Mouse (Mus musculus) MEL (cell line): ENCODE measurements around the gene Ccdc57. TPM values are rescaled to one million over a fixed set of nuclear protein-coding genes. Genes with fewer than 3 reads are reported as not detected.

Source experiments
- DNase-seq: peaks from one replicate; pipeline ENCODE4 v3.0.0; 2011; ENCODE audit warnings: low read depth, low spot score
- H3K27ac ChIP-seq: 2 replicates; pipeline ENCODE4 v1.5.1; 2012; ENCODE audit warnings: low read depth, mild to moderate bottlenecking, control low read depth, low read length, moderate library complexity; ENCODE audit not compliant: control insufficient read depth
- H3K27me3 ChIP-seq, 2 experiments: fragments of 150-350 bp in 1 of 2; sonication (generic) in 1 of 2; 2 replicates each; pipeline ENCODE4 v1.6.1; 2012; ENCODE audit warnings: low read length in 2 of 2, mild to moderate bottlenecking in 2 of 2, improper control_type of control experiment in 1 of 2, moderate library complexity in 1 of 2; ENCODE audit not compliant: insufficient read depth in 2 of 2, control insufficient read depth in 1 of 2
- H3K36me3 ChIP-seq, 2 experiments: 2 replicates each; pipeline ENCODE4 v1.6.1; 2012 to 2014; ENCODE audit warnings: low read length in 2 of 2, improper control_type of control experiment in 1 of 2, inconsistent platforms in 1 of 2, mild to moderate bottlenecking in 1 of 2; ENCODE audit not compliant: insufficient read depth in 2 of 2, control insufficient read depth in 1 of 2
- H3K4me1 ChIP-seq, 2 experiments: fragments of 150-350 bp in 1 of 2; sonication (generic) in 1 of 2; 2 replicates each; pipeline ENCODE4 v1.6.1; 2012; ENCODE audit warnings: low read length in 2 of 2, improper control_type of control experiment in 1 of 2, mild to moderate bottlenecking in 1 of 2; ENCODE audit not compliant: insufficient read depth in 2 of 2, control insufficient read depth in 1 of 2
- H3K4me3 ChIP-seq, 2 experiments: fragments of 150-350 bp in 1 of 2; sonication (generic) in 1 of 2; 2 replicates each; pipeline ENCODE4 v1.5.1; 2012; ENCODE audit warnings: low read depth in 2 of 2, low read length in 2 of 2, mild to moderate bottlenecking in 2 of 2, moderate library complexity in 2 of 2, control low read depth in 1 of 2, improper control_type of control experiment in 1 of 2; ENCODE audit not compliant: control insufficient read depth in 1 of 2, insufficient read depth in 1 of 2
- H3K79me2 ChIP-seq: 2 replicates; pipeline ENCODE4 v1.6.1; 2012; ENCODE audit warnings: mild to moderate bottlenecking, low read length, moderate library complexity; ENCODE audit not compliant: control insufficient read depth, poor library complexity, insufficient read depth
- H3K9ac ChIP-seq: 2 replicates; pipeline ENCODE4 v1.6.1; 2012; ENCODE audit warnings: low read depth, mild to moderate bottlenecking, control low read depth, low read length, moderate library complexity; ENCODE audit not compliant: control insufficient read depth, poor library complexity, severe bottlenecking
- H3K9me3 ChIP-seq: fragments of 150-350 bp; sonication (generic); replicated peaks from 2 replicates; pipeline ENCODE4 v1.6.1; 2012; ENCODE audit warnings: mild to moderate bottlenecking, low read length, improper control_type of control experiment, moderate library complexity; ENCODE audit not compliant: insufficient read depth
- CHD1 ChIP-seq: IDR thresholded peaks from 2 replicates; pipeline ENCODE4 v1.6.1; 2012; ENCODE audit warnings: low read depth, mild to moderate bottlenecking, inconsistent platforms, low read length, improper control_type of control experiment
- CHD2 ChIP-seq: IDR thresholded peaks from 2 replicates; pipeline ENCODE4 v1.6.1; 2011; ENCODE audit warnings: low read length, improper control_type of control experiment
- CTCF ChIP-seq, 3 experiments: IDR thresholded peaks in 2 of 3; conservative IDR thresholded peaks in 1 of 3; 2 replicates each; pipeline ENCODE4 v1.5.1; 2011 to 2012; ENCODE audit warnings: low read length in 3 of 3, low read depth in 2 of 3, mild to moderate bottlenecking in 2 of 3, improper control_type of control experiment in 1 of 3, inconsistent platforms in 1 of 3, mixed read lengths in 1 of 3, moderate library complexity in 1 of 3; ENCODE audit not compliant: control insufficient read depth in 1 of 3, insufficient read depth in 1 of 3, poor library complexity in 1 of 3, severe bottlenecking in 1 of 3
- EP300 ChIP-seq, 2 experiments: IDR thresholded peaks; 2 replicates each; pipeline ENCODE4 v1.6.1; 2011; ENCODE audit warnings: improper control_type of control experiment in 2 of 2, low read length in 2 of 2, low read depth in 1 of 2, mild to moderate bottlenecking in 1 of 2
- HCFC1 ChIP-seq: IDR thresholded peaks from 2 replicates; pipeline ENCODE4 v1.6.1; 2012; ENCODE audit warnings: low read depth, mild to moderate bottlenecking, inconsistent platforms, low read length, improper control_type of control experiment, moderate library complexity
- MAFK ChIP-seq: IDR thresholded peaks from 2 replicates; pipeline ENCODE4 v1.6.1; 2011; ENCODE audit warnings: low read depth, mild to moderate bottlenecking, low read length, improper control_type of control experiment, borderline replicate concordance
- MXI1 ChIP-seq: IDR thresholded peaks from 2 replicates; pipeline ENCODE4 v1.6.1; 2011; ENCODE audit warnings: mild to moderate bottlenecking, low read depth, low read length, improper control_type of control experiment
- NELFE ChIP-seq: IDR thresholded peaks from 2 replicates; pipeline ENCODE4 v1.6.1; 2011; ENCODE audit warnings: low read depth, low read length, improper control_type of control experiment
- POLR2A ChIP-seq, 2 experiments: IDR thresholded peaks; 2 replicates each; pipeline ENCODE4 v1.6.1; 2011 to 2012; ENCODE audit warnings: low read length in 2 of 2, mild to moderate bottlenecking in 2 of 2, control low read depth in 1 of 2, improper control_type of control experiment in 1 of 2, low read depth in 1 of 2, moderate library complexity in 1 of 2; ENCODE audit not compliant: control insufficient read depth in 1 of 2, insufficient read depth in 1 of 2, poor library complexity in 1 of 2
- POLR2AphosphoS2 ChIP-seq: IDR thresholded peaks from 2 replicates; pipeline ENCODE4 v1.6.1; 2011; ENCODE audit warnings: low read length, improper control_type of control experiment
- TAL1 ChIP-seq: IDR thresholded peaks from 2 replicates; pipeline ENCODE4 v1.6.1; 2012; ENCODE audit warnings: mild to moderate bottlenecking, inconsistent platforms, low read length, moderate library complexity, mixed read lengths
- ZC3H11A ChIP-seq: IDR thresholded peaks from 2 replicates; pipeline ENCODE4 v1.6.1; 2012; ENCODE audit warnings: low read depth, mild to moderate bottlenecking, inconsistent platforms, low read length, improper control_type of control experiment
- polyA plus RNA-seq, 2 experiments: library from polyadenylated mRNA; stranded (reverse) in 1 of 2; unstranded in 1 of 2; fragments of >175 nt in 1 of 2; fragments of >200 nt in 1 of 2; gene quantifications; 2 replicates each; pipeline versions ENCODE4 v1.2.1 to v1.2.4; 2012; ENCODE audit warnings: low replicate concordance in 2 of 2, low read depth in 1 of 2; ENCODE audit not compliant: insufficient read length in 2 of 2, insufficient read depth in 1 of 2, missing spikeins in 1 of 2
- total RNA-seq: library from RNA; depleted of rRNA; stranded (reverse); fragments of 300-350 nt; gene quantifications from 2 replicates; pipeline ENCODE4 v1.2.3, GENCODE M21; 2012

Gene Ccdc57
- total and polyA plus RNA-seq, 3 experiments: 5.3 to 7.4 TPM; not detected in 1

DNA sequence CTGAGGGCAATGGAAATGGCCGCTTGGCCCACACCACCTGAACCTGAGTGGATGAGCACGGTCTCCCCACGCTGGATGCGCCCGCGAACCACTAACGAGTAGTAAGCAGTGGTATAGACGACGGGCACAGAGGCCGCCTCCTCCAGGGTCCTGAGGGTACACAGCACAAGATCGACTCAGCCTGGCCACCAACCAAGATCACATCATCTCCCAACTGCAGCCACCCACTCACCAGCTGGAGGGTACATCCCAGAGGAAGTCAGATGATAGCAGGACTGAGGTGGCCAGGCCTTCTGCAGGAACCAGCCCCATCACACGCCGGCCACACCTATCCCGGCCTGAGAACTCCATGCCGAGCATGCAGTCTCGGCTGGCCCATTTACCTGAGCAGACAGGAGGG is 120.6 kb downstream of the Ccdc57 start:
- no peak overlapping the region for H3K4me3 ChIP-seq
- H3K9me3 ChIP-seq: no peaks in the 10 kb centered on the region
- H3K9ac ChIP-seq: no peak overlapping the region
- no peaks in the 10 kb centered on the region for H3K79me2 ChIP-seq
- peaks cover 0 to 28% of the 10 kb centered on the region in 2 experiments; a peak in 2 of 4 replicates for H3K36me3 ChIP-seq
- H3K27me3 ChIP-seq: no peaks in the 10 kb centered on the region
- H3K4me1 ChIP-seq: no peaks in the 10 kb centered on the region
- no peak for DNase-seq
- no peak overlapping the region for H3K27ac ChIP-seq
- TF ChIP-seq CHD2 (no peak), MAFK (no peak), MXI1 (no peak), EP300 (IDR thresholded peaks at IDR 0.05; ENCODE audit: low read depth in 1 of 2, low read length in 2 of 2) (no peak), CTCF (IDR thresholded peaks at IDR 0.05 in 2 of 3, conservative IDR thresholded peaks at IDR 0.05 in 1 of 3; ENCODE audit: control insufficient read depth in 1 of 3, insufficient read depth in 1 of 3, low read depth in 2 of 3, low read length in 3 of 3, poor library complexity in 1 of 3, severe bottlenecking in 1 of 3) (no peak), HCFC1 (no peak)

DNA sequence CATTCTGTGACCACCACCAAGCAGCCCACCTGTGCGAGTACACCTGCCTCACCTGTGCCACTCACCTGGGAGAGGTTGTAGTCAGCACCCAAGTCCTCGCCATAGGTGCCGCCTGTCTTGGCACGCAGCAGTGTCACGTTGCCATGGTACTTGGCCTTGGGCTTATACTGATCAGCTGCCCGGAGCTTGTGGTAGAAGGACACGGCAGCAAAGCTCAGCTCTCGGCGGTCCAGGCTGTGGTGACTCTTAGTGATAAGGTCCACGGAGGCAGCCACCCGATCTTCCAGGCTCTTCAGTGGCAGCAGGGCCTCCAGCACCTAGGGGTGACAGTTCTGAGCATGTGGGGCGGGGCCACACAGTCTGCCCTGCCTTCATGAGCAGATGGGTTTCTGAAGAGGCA is 124.7 kb downstream of the Ccdc57 start:
- no peak overlapping the region for H3K9ac ChIP-seq
- H3K9me3 ChIP-seq: no peaks in the 10 kb centered on the region
- H3K27ac ChIP-seq: no peak overlapping the region
- no peak overlapping the region for H3K4me3 ChIP-seq
- DNase-seq: no peak
- H3K4me1 ChIP-seq: no peaks in the 10 kb centered on the region
- no peaks in the 10 kb centered on the region for H3K79me2 ChIP-seq
- H3K36me3 ChIP-seq: peaks cover 0 to 16% of the 10 kb centered on the region in 2 experiments; a peak in 2 of 4 replicates
- H3K27me3 ChIP-seq: no peaks in the 10 kb centered on the region
- TF ChIP-seq TAL1: no peak
- TF ChIP-seq MAFK: no peak
- peak in 1 of 2 experiments; percentile 5; a peak in 1 of 4 replicates for TF ChIP-seq POLR2A (IDR thresholded peaks at IDR 0.05; ENCODE audit: control insufficient read depth in 1 of 2, insufficient read depth in 1 of 2, low read depth in 1 of 2, low read length in 2 of 2, poor library complexity in 1 of 2)
- TF ChIP-seq ZC3H11A: no peak

DNA sequence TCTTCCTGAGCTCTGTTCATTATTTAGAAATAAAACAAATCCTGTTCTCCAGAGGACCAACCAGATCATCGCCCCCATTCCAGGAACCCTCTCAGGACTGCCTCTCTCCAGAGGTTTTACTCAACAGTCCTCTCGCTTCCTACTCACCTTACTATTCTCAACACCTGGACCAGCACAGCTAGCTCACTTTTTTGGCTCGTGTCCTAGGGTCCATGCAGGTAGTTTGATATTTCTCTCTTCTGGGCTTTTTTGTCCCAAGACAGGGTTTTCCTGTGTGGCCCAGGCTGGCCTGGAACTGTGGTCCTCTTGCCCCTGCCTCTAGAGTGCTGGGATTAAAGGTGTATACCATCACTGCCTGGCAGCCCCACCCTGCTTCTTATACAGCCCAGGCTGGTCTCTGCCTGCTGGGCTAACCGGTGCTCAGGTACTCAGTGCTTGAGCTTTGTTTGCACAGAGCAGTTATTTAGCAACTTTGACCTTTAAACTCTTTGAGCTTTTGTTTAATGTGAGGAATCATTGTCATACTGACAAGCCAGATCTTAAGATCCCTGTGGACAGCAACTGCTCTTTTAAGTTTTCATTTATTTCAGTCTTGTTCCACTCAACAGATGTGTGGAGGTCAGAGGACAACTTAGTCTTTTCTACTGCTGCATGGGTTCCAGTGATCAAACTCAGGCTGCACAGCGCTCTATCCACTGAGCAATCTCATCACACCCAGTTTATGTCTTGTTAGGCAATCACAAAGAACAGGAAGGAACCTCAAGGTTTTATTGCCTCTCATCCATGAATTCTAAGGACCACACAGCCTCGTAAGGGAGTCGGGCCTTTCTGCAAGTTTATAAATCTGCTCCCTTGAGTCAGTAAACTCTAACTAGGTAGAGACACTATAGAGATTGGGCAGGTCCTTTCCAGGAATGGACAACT is 127.0 kb downstream of the Ccdc57 start:
- Histone ChIP-seq H3K36me3 (peaks cover 0 to 9% of the 10 kb centered on the region in 2 experiments; a peak in 2 of 4 replicates), H3K27ac (no peak overlapping the region), H3K4me1 (no peaks in the 10 kb centered on the region), H3K27me3 (no peaks in the 10 kb centered on the region), H3K9ac (no peak overlapping the region), H3K79me2 (no peaks in the 10 kb centered on the region), H3K9me3 (no peaks in the 10 kb centered on the region), H3K4me3 (no peak overlapping the region)
- DNase-seq: no peak
- TF ChIP-seq TAL1 (no peak), CHD1 (no peak), NELFE (no peak), POLR2AphosphoS2 (peak; percentile 52)
